25 mouse cellular contexts compared by ENCODE assay signal in genomic region chr2:121723796-121724195, GRCm38 (mm10).
"Had no signal": no experiment of that assay in that cellular context is flagged by ENCODE, and none has a peak within 500 bp of the region (broad histone marks: within the 10 kb centered on the region; RNA-seq: fewer than 3 reads in every experiment).

No protein-coding gene starts in this region.

- ATAC-seq: forebrain, postnatal 0 days; hindbrain, postnatal 0 days; intestine, embryonic 16.5 days; liver, embryonic 12.5 days had no signal

- H3K27me3 ChIP-seq: hindbrain, embryonic 13.5 days; hindbrain, embryonic 15.5 days; kidney, embryonic 15.5 days; limb, embryonic 13.5 days; limb, embryonic 15.5 days; liver, embryonic 12.5 days had no signal

- H3K4me2 ChIP-seq: heart, embryonic 11.5 days; hindbrain, embryonic 13.5 days; hindbrain, embryonic 15.5 days; kidney, embryonic 15.5 days; limb, embryonic 13.5 days; limb, embryonic 15.5 days; liver, embryonic 12.5 days had no signal

- H3K9ac ChIP-seq: forebrain, postnatal 0 days; hindbrain, embryonic 13.5 days; hindbrain, embryonic 15.5 days; kidney, embryonic 15.5 days; limb, embryonic 13.5 days; limb, embryonic 15.5 days; liver, embryonic 12.5 days; liver, embryonic 14.5 days had no signal

- DNase-seq: forebrain, postnatal 0 days; gastrocnemius, postnatal 14 days; gastrocnemius, postnatal 36 days; heart, adult 18-20 months; heart, postnatal 14 days; heart, postnatal 36 days; kidney, adult 11 months; kidney, adult 2 months; kidney, adult 9 months; kidney, postnatal 14 days; kidney, postnatal 36 days; layer of hippocampus, adult 9-11 months; layer of hippocampus, postnatal 36 days; left cerebral cortex, postnatal 4 days had no signal

- H3K9me3 ChIP-seq: hindbrain, embryonic 13.5 days; hindbrain, embryonic 15.5 days; kidney, embryonic 15.5 days; limb, embryonic 13.5 days; limb, embryonic 15.5 days; liver, embryonic 12.5 days had no signal

- H3K4me1 ChIP-seq: kidney, embryonic 15.5 days; limb, embryonic 15.5 days; liver, embryonic 12.5 days had no signal

- H3K36me3 ChIP-seq: hindbrain, embryonic 13.5 days; hindbrain, embryonic 15.5 days; kidney, embryonic 15.5 days; limb, embryonic 13.5 days; limb, embryonic 15.5 days; liver, embryonic 12.5 days had no signal

- H3K27ac ChIP-seq: hindbrain, embryonic 13.5 days; hindbrain, embryonic 15.5 days; hindbrain, postnatal 0 days; kidney, embryonic 15.5 days; kidney, postnatal 0 days; limb, embryonic 13.5 days; limb, embryonic 15.5 days; liver, embryonic 12.5 days; liver, embryonic 14.5 days had no signal

- H3K4me3 ChIP-seq: hindbrain, embryonic 13.5 days; hindbrain, embryonic 15.5 days; kidney, embryonic 15.5 days; limb, embryonic 13.5 days; limb, embryonic 15.5 days; liver, embryonic 12.5 days had no signal
